Mouse (Mus musculus) liver, embryonic 11.5 days (tissue): ENCODE results near the gene Ace2. TPM values are rescaled to one million over a fixed set of nuclear protein-coding genes. Genes with fewer than 3 reads are reported as not detected.

Source experiments
- ATAC-seq: fragments of 200-750 bp; cut with Nextera tagmentation; replicated peaks from 2 replicates; pipeline ENCODE4 v1.8.0; 2017; ENCODE audit warnings: moderate number of reproducible peaks, mild to moderate bottlenecking, moderate TSS enrichment, moderate library complexity; ENCODE audit not compliant: low FRiP score
- DNase-seq: peaks from one replicate; pipeline ENCODE4 v3.0.0-alpha.2; 2017; ENCODE audit warnings: low spot score
- H3K27ac ChIP-seq: fragments of 300-500 bp; sonication (generic); 2 replicates; pipeline ENCODE4 v1.5.1; 2014; ENCODE audit warnings: mild to moderate bottlenecking, low read depth, low read length, control low read depth
- H3K27me3 ChIP-seq: fragments of 300-500 bp; sonication (generic); replicated peaks from 2 replicates; pipeline ENCODE4 v1.6.1; 2014; ENCODE audit warnings: low read length, mixed read lengths; ENCODE audit not compliant: control insufficient read depth, insufficient read depth
- H3K36me3 ChIP-seq: fragments of 300-500 bp; sonication (generic); 2 replicates; pipeline ENCODE4 v1.6.1; 2014; ENCODE audit warnings: mild to moderate bottlenecking, low read length, moderate library complexity, mixed read lengths; ENCODE audit not compliant: control insufficient read depth, insufficient read depth
- H3K4me1 ChIP-seq: fragments of 300-500 bp; sonication (generic); replicated peaks from 2 replicates; pipeline ENCODE4 v1.6.1; 2014; ENCODE audit warnings: low read length, mixed read lengths; ENCODE audit not compliant: control insufficient read depth, insufficient read depth
- H3K4me2 ChIP-seq: fragments of 300-500 bp; sonication (generic); 2 replicates; pipeline ENCODE4 v1.6.1; 2014; ENCODE audit warnings: mild to moderate bottlenecking, control low read depth, moderate library complexity
- H3K4me3 ChIP-seq: fragments of 300-500 bp; sonication (generic); 2 replicates; pipeline ENCODE4 v1.5.1; 2014; ENCODE audit warnings: low read depth, low read length, control low read depth
- H3K9ac ChIP-seq: fragments of 300-500 bp; sonication (generic); 2 replicates; pipeline ENCODE4 v1.6.1; 2014; ENCODE audit warnings: low read depth, low read length, control low read depth
- H3K9me3 ChIP-seq: fragments of 300-500 bp; sonication (generic); 2 replicates; pipeline ENCODE4 v1.6.1; 2016; ENCODE audit warnings: low read length, inconsistent platforms, mixed read lengths; ENCODE audit not compliant: control insufficient read depth
- WGBS: fragments of 180-500 bp; shearing (Covaris S2); extraction: QIAGEN DNeasy Blood & Tissue Kit; methylation state at CpG from one replicate; pipeline ENCODE4 v1.1.7; 2014; 5-methylcytosine and 5-hydroxymethylcytosine counted together
- polyA plus RNA-seq: library from polyadenylated mRNA; unstranded; fragments of >200 nt; fragmentation: Nextera tagmentation; extraction: Ambion mirVana; gene quantifications from 2 replicates; pipeline ENCODE4 v1.2.1, GENCODE M21; 2014

The Ace2 gene
- polyA plus RNA-seq, 1 experiment from 2014 or later: not detected

GRCm38 (mm10) chrX:164113744-164114143 is 25.4 kb upstream of the Ace2 start:
- no peak overlapping the region for H3K27ac ChIP-seq
- H3K4me3 ChIP-seq: no peak overlapping the region
- ATAC-seq (no peak), DNase-seq (no peak)
- no peak overlapping the region for H3K9ac ChIP-seq
- 74% methylated on average over 6 of the region's 6 CpGs for WGBS
- no peak overlapping the region for H3K4me2 ChIP-seq
- H3K27me3 ChIP-seq: no peaks in the 10 kb centered on the region
- no peaks in the 10 kb centered on the region for H3K4me1 ChIP-seq
- H3K36me3 ChIP-seq: no peaks in the 10 kb centered on the region
- H3K9me3 ChIP-seq: no peaks in the 10 kb centered on the region

GRCm38 (mm10) chrX:164123942-164124341 is 15.2 kb upstream of the Ace2 start:
- Histone ChIP-seq H3K4me1 (no peaks in the 10 kb centered on the region), H3K27me3 (no peaks in the 10 kb centered on the region), H3K27ac (no peak overlapping the region), H3K9me3 (no peaks in the 10 kb centered on the region), H3K9ac (no peak overlapping the region), H3K36me3 (no peaks in the 10 kb centered on the region), H3K4me3 (no peak overlapping the region), H3K4me2 (no peak overlapping the region)
- 86% methylated on average over 3 of the region's 3 CpGs for WGBS
- DNase-seq (no peak), ATAC-seq (no peak)

- Histone ChIP-seq H3K27ac (no peak overlapping the region), H3K4me1 (no peaks in the 10 kb centered on the region), H3K9me3 (no peaks in the 10 kb centered on the region), H3K4me2 (no peak overlapping the region), H3K9ac (no peak overlapping the region), H3K36me3 (no peaks in the 10 kb centered on the region), H3K4me3 (no peak overlapping the region), H3K27me3 (peaks cover 2% of the 10 kb centered on the region; the same call in 1 of the 2 replicates)
- no peak for DNase-seq
- 95% methylated on average over 3 of the region's 3 CpGs for WGBS
- ATAC-seq: no peak
Measured at GRCm38 (mm10) chrX:164133531-164133930, 5.6 kb upstream of the Ace2 start.

- whole genome bisulfite sequencing: 94% methylated on average over 4 of the region's 4 CpGs
- Histone ChIP-seq H3K4me3 (no peak overlapping the region), H3K27me3 (peaks cover 2% of the 10 kb centered on the region; the same call in 1 of the 2 replicates), H3K9me3 (no peaks in the 10 kb centered on the region), H3K27ac (no peak overlapping the region), H3K36me3 (no peaks in the 10 kb centered on the region), H3K9ac (no peak overlapping the region), H3K4me2 (no peak overlapping the region), H3K4me1 (no peaks in the 10 kb centered on the region)
- no peak for DNase-seq
- no peak for ATAC-seq
Measured at GRCm38 (mm10) chrX:164135304-164135818, 3.8 kb upstream of the Ace2 start.

GRCm38 (mm10) chrX:164145463-164146250 is 6.5 kb downstream of the Ace2 start:
- WGBS: 69% methylated on average over 6 of the region's 6 CpGs
- no peak overlapping the region for H3K4me3 ChIP-seq
- no peaks in the 10 kb centered on the region; the same call in 1 of the 2 replicates for H3K4me1 ChIP-seq
- ATAC-seq (peak; percentile 79), DNase-seq (no peak)
- no peaks in the 10 kb centered on the region for H3K36me3 ChIP-seq
- no peaks in the 10 kb centered on the region for H3K9me3 ChIP-seq
- no peak overlapping the region for H3K9ac ChIP-seq
- no peak overlapping the region for H3K27ac ChIP-seq
- no peak overlapping the region for H3K4me2 ChIP-seq
- H3K27me3 ChIP-seq: peaks cover 2% of the 10 kb centered on the region

- H3K4me2 ChIP-seq: no peak overlapping the region
- no peak overlapping the region for H3K4me3 ChIP-seq
- H3K36me3 ChIP-seq: no peaks in the 10 kb centered on the region
- H3K9ac ChIP-seq: no peak overlapping the region
- ATAC-seq: no peak
- H3K4me1 ChIP-seq: no peaks in the 10 kb centered on the region
- H3K9me3 ChIP-seq: no peaks in the 10 kb centered on the region
- H3K27ac ChIP-seq: no peak overlapping the region
- 69% methylated on average over 2 of the region's 2 CpGs for WGBS
- DNase-seq: no peak
- H3K27me3 ChIP-seq: no peaks in the 10 kb centered on the region; the same call in 1 of the 2 replicates
Measured at GRCm38 (mm10) chrX:164152703-164153102, 13.6 kb downstream of the Ace2 start.

- no peak for ATAC-seq
- Histone ChIP-seq H3K36me3 (no peaks in the 10 kb centered on the region), H3K9me3 (no peaks in the 10 kb centered on the region), H3K27ac (no peak overlapping the region), H3K4me2 (no peak overlapping the region), H3K4me3 (no peak overlapping the region), H3K9ac (no peak overlapping the region), H3K27me3 (no peaks in the 10 kb centered on the region; the same call in 1 of the 2 replicates), H3K4me1 (no peaks in the 10 kb centered on the region)
- no peak for DNase-seq
Measured at GRCm38 (mm10) chrX:164153606-164154005, 14.5 kb downstream of the Ace2 start.

- Histone ChIP-seq H3K4me3 (no peak overlapping the region), H3K27ac (no peak overlapping the region), H3K36me3 (no peaks in the 10 kb centered on the region), H3K9ac (no peak overlapping the region), H3K9me3 (no peaks in the 10 kb centered on the region), H3K4me2 (no peak overlapping the region), H3K4me1 (no peaks in the 10 kb centered on the region), H3K27me3 (no peaks in the 10 kb centered on the region)
- 71% methylated on average over 5 of the region's 5 CpGs for WGBS
- ATAC-seq (no peak), DNase-seq (no peak)
Measured at GRCm38 (mm10) chrX:164154594-164154993, 15.5 kb downstream of the Ace2 start.

GRCm38 (mm10) chrX:164164681-164165080 is 25.5 kb downstream of the Ace2 start:
- H3K27ac ChIP-seq: no peak overlapping the region
- H3K4me2 ChIP-seq: no peak overlapping the region
- ATAC-seq (peak; percentile 63), DNase-seq (no peak)
- H3K4me1 ChIP-seq: no peaks in the 10 kb centered on the region
- no peaks in the 10 kb centered on the region for H3K36me3 ChIP-seq
- no peaks in the 10 kb centered on the region for H3K27me3 ChIP-seq
- no peak overlapping the region for H3K9ac ChIP-seq
- no peaks in the 10 kb centered on the region for H3K9me3 ChIP-seq
- 57% methylated on average over 1 of the region's 1 CpGs for WGBS
- H3K4me3 ChIP-seq: no peak overlapping the region
